Mouse (Mus musculus) brain, embryonic 18.5 days (tissue): ENCODE results near the gene Tmem123.
A peak's percentile ranks its signal among the peaks of the same experiment; 100 is the strongest.

Source experiments
- DNase-seq: peaks from one replicate; pipeline ENCODE4 v3.0.0-alpha.2; 2012; ENCODE audit warnings: low read depth, low spot score

Tmem123 gene

DNA sequence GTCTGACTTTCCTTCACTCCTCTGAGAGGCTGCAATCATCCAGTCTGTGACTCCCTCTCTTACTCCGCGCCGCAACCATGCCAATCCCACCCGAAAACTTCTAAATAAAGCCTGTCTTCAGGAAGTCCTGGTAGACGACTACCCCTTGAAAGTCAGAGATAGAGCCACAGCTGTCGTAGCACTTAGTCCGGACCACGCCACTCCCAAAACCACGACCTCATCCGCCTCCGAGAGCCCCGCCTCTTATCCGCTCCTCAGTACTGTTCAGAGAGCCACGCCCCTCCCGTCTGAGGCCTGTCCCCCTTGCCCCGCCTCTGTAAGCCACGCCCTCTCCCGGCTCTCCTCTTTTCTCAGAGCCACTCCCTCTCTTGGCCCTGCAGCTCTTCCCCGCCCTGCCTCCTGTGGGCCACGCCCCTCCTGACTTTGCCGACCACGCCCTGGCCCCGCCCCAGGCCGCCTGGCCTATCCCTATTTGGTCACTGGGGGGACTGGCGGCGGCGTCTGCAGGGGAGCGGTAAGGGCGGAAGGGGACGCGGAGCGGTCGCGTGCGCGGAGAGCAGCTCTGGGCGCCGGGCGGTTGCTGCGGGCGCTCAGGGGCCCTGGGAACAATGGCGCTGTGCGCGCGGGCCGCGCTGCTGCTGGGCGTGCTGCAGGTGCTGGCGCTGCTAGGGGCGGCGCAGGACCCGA, at the start of gene Tmem123:
Tmem123 (plus strand) TSS at position 428 of the 687 bp plus-strand sequence.
- DNase-seq = peak; percentile 79

GRCm38 (mm10) chr9:7714062-7714907, 49.6 kb upstream of the Tmem123 start:
- peak; percentile 14 for DNase-seq

- DNase-seq = no peak
Observed at GRCm38 (mm10) chr9:7714908-7715175, 49.0 kb upstream of the Tmem123 start.

GRCm38 (mm10) chr9:7721543-7721942, 42.3 kb upstream of the Tmem123 start:
- no peak for DNase-seq

GRCm38 (mm10) chr9:7728997-7729396, 34.8 kb upstream of the Tmem123 start:
- no peak for DNase-seq

GRCm38 (mm10) chr9:7742696-7743095, 21.1 kb upstream of the Tmem123 start:
- no peak for DNase-seq

- DNase-seq = no peak
Observed at GRCm38 (mm10) chr9:7744156-7744555, 19.7 kb upstream of the Tmem123 start.

DNA sequence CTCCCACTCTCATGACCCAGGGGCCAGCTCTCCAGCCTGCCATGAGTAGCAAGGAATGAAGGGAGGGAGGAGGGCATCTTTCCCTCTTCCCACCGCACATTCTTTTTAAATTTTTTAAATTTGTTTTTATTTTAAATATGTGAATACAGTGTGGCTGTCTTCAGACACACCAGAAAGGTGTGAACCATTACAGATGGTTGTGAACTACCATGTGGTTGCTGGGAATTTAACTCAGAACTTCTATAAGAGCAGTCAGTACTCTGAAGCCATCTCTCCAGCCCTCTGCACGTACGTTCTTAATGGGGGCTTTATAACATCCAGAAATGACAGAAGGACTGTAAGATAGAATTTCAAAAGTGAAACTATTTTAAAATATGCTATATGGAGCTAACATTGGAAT, 15.0 kb upstream of the Tmem123 start:
- DNase-seq = no peak

- no peak for DNase-seq
Observed at GRCm38 (mm10) chr9:7749537-7749936, 14.3 kb upstream of the Tmem123 start.

DNA sequence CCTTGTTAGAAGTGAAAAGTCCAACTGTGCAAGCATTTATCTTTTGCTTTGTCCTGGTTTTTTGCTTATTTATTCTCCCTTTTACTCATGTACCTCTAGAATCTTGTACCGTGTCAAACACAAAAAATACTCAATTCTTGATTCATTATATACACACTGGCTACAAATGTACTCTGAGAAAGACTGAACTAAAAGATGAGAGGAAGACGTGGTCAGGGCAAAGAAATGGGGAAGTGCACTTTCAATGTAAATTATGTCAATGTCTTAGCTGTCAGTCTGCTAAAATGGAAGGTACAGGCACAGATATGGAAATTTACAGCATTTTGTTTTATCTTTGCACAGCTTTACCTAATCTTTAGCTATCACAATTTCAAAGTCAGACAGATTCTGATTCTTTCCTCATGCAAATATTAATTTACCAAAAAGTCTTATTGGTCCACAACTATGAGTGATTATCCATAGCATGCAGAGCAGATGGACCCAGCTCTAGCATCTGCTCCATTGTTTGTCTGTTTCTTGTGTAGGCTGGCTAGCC, 7.9 kb upstream of the Tmem123 start:
- DNase-seq = no peak

- no peak for DNase-seq
Observed at GRCm38 (mm10) chr9:7761906-7762455, 1.9 kb upstream of the Tmem123 start.

- DNase-seq = no peak
Observed at GRCm38 (mm10) chr9:7762741-7763140, 1.1 kb upstream of the Tmem123 start.

DNA sequence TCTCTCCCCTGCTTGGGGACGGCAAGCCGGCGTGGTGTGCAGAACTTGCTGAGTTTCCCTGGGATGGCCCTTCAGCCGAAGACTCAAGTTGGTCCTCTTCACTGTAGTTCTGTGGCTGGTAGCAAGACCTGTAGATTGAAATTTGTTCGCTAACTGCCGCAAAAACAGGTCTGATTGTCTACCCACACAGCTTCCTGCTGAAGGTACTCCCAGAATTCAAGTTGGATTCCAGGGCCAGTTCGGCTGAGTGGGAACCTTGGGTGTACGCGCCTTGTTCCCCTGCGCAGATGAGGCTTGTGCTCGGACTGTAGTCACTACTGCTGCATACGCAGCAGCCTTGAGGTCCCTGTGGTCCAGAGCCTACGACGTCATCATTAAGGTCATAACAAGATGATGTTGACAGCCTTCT, 626 bp downstream of the Tmem123 start:
- no peak for DNase-seq

DNA sequence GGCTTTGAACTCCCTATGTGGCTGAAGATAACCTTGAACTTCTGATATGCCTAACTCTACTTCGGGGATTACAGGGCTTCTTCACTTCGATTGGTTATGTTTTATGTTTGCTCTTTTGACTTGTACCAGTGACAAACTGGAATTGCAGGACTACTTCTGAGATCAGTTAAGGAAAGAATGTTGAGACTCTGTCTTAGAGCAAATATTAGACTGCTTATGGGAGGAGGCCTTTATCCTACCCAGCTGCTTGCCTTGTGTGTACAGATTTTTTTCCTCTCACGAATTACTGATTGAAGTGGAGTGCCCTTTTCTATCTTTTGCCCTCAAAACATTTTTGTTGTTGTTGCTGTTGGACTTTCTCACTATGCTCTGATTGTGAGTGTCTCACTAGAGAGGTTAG, 1.4 kb downstream of the Tmem123 start:
- no peak for DNase-seq

DNA sequence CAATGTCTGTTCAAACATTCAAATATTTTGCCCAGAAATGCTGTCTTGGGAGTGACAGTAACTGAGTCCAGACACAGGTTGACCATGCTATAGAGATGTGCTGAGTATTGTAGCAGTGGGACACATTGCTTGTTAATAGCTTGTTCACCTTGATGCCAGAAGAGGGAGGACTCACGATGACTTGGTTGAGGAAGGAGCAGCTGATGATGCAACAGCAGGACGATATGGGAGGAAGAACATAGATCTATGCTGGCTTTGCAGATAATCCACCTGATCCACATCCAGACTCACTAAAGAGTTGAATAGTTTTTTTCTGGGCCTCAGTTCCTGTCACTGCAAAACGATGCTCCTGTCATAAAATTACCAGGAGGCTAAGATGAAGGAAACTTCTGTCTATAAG, 2.7 kb downstream of the Tmem123 start:
- no peak for DNase-seq

DNA sequence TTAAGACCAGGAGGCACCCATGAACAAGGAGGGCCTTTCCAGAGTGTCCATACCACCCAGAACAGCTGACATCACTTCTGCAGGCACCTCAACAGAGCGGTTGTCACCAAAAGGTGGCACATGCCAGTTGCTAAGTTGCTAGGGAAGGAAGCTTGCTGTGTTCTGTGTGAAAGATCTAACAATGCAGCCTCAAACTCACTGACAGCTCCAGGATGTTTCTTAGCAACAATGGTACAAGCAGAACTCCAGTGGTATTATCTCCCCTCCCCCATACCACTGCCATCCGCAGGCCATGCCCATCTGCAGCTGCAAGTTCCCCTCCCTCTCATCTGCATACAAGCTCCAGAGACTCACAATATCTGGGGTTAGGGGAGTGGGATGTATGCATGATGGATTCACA, 3.7 kb downstream of the Tmem123 start:
- no peak for DNase-seq

DNA sequence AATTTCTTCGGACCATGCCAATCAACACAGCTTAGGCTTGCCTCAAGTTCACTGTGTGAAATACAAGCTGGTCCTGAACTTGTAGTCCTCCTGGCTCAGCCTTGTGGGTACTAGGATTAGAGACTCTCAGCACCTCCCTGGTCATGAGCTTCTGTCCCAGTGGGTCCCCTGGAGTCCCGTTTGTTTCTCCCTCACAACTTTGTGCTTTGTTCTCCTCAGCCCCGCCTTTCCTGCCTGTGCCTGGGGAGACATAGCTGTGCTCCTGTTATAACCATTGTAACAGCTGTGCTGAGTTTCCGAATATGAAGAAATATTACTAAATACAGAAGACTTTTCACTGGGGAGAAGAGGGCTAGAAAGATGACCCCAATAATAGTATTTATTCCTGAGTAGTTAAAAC, 5.2 kb downstream of the Tmem123 start:
- DNase-seq = no peak

DNA sequence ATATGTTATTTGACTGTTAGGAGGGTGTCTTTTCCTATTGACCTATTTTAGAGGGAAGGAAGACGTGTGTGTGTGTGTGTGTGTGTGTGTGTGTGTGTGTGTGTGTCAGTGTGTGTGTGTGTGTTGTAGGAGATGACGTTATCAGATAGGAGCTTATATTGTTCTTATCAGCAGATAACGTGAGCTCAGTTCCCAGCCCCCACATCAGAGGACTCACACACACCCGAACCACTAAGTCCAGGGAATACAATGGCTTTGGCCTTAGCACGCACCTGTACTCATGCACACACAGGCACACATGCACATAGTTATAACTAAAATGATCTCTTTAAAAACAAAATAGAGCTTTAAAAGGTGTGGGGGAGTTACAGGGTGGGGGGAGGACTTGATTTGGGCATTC, 5.7 kb downstream of the Tmem123 start:
- DNase-seq = no peak

DNA sequence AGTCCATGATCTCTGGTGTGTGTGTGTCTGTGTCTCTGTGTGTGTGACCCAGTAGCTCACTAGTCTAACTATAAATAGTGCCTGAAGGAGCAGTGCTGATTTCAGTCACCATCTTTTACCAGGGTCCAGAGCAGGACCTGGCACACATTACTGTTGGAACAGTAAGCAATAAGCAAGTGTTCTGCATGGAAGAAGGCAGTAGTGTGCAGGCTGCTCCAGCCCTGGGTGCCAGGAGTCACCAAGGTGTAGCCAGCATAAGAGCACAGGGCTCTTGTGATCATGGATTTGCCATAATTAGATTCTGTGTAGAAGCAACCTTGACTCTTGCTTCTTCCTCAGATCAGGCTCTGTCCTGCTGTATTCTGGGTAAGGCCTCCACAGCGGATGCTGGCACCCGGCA, 8.5 kb downstream of the Tmem123 start:
- no peak for DNase-seq

- DNase-seq = no peak
Observed at GRCm38 (mm10) chr9:7772773-7773454, 9.1 kb downstream of the Tmem123 start.

DNA sequence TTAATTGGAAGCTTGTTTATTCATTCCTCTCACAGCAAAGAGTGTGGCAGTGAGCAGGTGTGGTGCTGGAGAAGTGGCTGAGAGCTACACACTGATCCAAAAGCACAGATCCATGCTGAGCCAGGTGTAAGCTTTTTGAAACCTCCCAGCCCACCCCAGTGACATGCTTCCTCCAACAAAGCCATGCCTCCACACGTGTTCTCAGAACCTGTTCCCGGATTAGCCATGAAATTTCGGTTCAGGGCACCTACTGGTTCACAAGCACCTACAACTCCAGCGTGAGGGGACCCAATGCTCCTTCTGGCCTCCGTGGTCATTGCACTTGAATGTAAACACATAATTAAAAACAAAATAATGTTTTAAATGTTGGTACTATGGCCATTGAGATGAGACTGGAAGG, 9.8 kb downstream of the Tmem123 start:
- no peak for DNase-seq

DNA sequence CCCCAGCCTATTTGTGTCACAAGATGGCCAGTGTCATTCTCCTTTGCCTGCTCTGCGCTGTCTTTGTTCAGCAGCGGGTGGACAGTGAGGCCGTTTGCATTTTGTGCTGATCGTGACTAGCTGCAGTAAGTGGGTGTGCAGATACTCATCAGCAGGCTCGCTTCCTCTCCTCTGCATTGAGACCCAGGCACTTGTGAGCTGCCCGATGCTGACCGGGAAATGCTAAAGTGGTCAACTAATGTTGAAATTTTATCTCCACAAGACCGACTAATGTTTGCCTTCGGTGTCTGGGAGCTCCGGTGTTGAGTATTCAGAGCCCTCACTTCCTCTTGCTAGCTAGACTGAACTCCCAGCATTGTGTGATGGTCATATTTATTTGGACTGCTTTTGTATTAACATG, 10.7 kb downstream of the Tmem123 start:
- no peak for DNase-seq
